Mouse (Mus musculus): ENCODE measurements around the gene Nek8. TPM values are rescaled to one million over a fixed set of nuclear protein-coding genes. Genes with fewer than 3 reads are reported as not detected.
A peak's percentile ranks its signal among the peaks of the same experiment; 100 is the strongest.

Nek8 gene
- 16.7 and 19.0 TPM in 2 replicates for polyA plus RNA-seq (2015; fragmentation: Nextera tagmentation; extraction: Ambion mirVana)

DNA sequence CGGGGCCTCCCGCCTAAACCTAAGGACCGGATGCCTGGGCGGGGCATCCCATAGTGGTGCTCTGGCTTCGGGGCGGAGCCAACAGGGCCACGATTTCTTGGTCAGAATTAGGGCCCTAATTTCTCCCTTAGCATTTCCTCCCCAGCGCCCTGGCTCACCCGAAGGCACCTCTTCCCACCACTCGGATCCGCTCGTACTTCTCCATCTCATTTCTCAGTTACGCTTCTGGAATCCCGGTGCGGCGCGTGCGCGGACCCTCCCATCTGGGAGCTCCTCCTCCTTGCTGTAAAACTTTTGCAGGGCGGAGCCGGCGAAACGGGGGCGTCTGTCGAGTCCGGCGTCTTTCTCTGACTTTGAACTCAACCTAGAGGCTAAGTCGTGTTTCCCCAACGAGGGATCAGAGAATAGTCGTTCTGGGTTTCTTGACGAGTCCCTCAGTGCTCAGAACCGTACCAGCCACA lies at the start of gene Nek8, which contains the start of gene Tlcd1:
Gene Nek8, minus strand, starts transcription at position 274 of the 461 bp plus-strand sequence.
Gene Tlcd1, plus strand, starts transcription at position 310 of the 461 bp plus-strand sequence.
- ATAC-seq (ENCODE audit: insufficient read depth, low FRiP score) = peak; percentile 67
- peak within 1 kb of the TSS; percentile 94 for H3K4me2 ChIP-seq (ENCODE audit: low read depth, low read length)
- peak within 1 kb of the TSS; percentile 99 for H3K27ac ChIP-seq (ENCODE audit: low read length)

DNA sequence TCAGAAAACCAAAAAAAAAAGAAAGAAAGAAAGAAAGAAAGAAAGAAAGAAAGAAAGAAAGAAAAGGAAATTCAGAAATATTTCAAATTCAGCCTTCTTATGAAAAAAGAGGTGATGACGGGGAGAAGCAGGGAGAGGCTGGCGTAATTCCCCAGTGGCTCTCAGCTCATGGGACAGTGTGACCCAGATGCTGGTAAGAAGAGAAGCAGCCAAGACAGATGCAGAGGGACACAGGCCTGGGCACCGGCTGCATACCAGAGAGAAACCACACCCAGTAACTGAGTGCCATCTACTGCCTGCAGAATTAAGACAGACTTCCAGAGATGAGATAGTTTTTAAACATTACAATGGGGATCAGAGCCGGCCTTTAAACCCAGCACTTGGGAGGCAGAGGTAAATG lies 47.1 kb upstream of the Nek8 start:
- Histone ChIP-seq H3K27ac (ENCODE audit: low read length) (no peak overlapping the region), H3K36me3 (ENCODE audit: control insufficient read depth, insufficient read depth, low read length) (peaks cover 57% of the 10 kb centered on the region), H3K4me2 (ENCODE audit: low read depth, low read length) (no peak overlapping the region), H3K27me3 (ENCODE audit: control insufficient read depth, insufficient read depth, low read length) (no peaks in the 10 kb centered on the region), H3K4me3 (replicated peaks; ENCODE audit: low read length) (no peak overlapping the region), H3K4me1 (ENCODE audit: control insufficient read depth, insufficient read depth, low read length) (no peaks in the 10 kb centered on the region), H3K9me3 (replicated peaks; ENCODE audit: control insufficient read depth, low read length) (no peaks in the 10 kb centered on the region), H3K9ac (ENCODE audit: low read length) (no peak overlapping the region)
- WGBS = 91% methylated on average over 4 of the region's 4 CpGs
- no peak for ATAC-seq (ENCODE audit: insufficient read depth, low FRiP score)

More for the DNA sequence above, at the start of gene Nek8, which contains the start of gene Tlcd1:
- H3K36me3 ChIP-seq (ENCODE audit: control insufficient read depth, insufficient read depth, low read length) = 0 out of 2 replicates have a peak, but pooled peaks cover 5% of the 10 kb centered on the region
- H3K4me1 ChIP-seq (ENCODE audit: control insufficient read depth, insufficient read depth, low read length) = peaks cover 45% of the 10 kb centered on the region
- peak within 1 kb of the TSS; percentile 88 for H3K9ac ChIP-seq (ENCODE audit: low read length)
- peak within 1 kb of the TSS; percentile 70 for H3K4me3 ChIP-seq (replicated peaks; ENCODE audit: low read length)
- H3K27me3 ChIP-seq (ENCODE audit: control insufficient read depth, insufficient read depth, low read length) = no peaks in the 10 kb centered on the region
- under 1% methylated on average over 32 of the region's 32 CpGs for WGBS
- no peaks in the 10 kb centered on the region for H3K9me3 ChIP-seq (replicated peaks; ENCODE audit: control insufficient read depth, low read length)

DNA sequence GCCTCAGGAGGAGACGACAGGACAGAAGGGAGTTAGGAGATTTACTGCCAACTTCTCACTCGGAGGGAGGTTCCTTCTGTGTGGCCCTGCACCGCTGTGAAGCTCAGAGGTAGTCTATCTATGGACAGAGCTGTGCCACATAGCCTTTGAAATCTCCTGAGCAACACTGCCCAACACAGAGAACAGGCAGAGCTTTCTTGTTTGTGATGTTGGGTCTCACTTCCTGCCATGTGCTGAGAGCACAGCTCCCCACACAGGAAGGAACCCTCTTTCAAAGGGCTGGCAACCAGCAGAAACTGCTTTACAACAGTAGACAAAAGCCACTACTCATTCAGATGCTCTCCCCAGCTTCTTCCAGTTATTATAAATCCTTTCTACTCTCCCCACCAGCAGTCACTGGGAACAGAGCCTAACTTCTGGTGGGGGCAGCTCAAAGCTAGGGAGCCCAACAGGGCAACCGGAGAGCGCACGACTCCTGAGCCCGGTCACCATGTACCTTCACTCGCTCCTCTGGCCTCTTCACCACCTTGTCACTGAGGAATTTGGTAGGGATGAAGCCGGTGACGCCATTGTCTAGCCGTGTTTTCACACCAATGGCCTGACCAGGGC lies 39.3 kb upstream of the Nek8 start:
- H3K36me3 ChIP-seq (ENCODE audit: control insufficient read depth, insufficient read depth, low read length) = peaks cover 22% of the 10 kb centered on the region
- no peak overlapping the region for H3K4me2 ChIP-seq (ENCODE audit: low read depth, low read length)
- no peak overlapping the region for H3K9ac ChIP-seq (ENCODE audit: low read length)
- H3K27me3 ChIP-seq (ENCODE audit: control insufficient read depth, insufficient read depth, low read length) = no peaks in the 10 kb centered on the region
- no peak overlapping the region for H3K4me3 ChIP-seq (replicated peaks; ENCODE audit: low read length)
- H3K27ac ChIP-seq (ENCODE audit: low read length) = no peak overlapping the region
- H3K4me1 ChIP-seq (ENCODE audit: control insufficient read depth, insufficient read depth, low read length) = no peaks in the 10 kb centered on the region
- WGBS = 88% methylated on average over 11 of the region's 11 CpGs
- no peaks in the 10 kb centered on the region for H3K9me3 ChIP-seq (replicated peaks; ENCODE audit: control insufficient read depth, low read length)
- no peak for ATAC-seq (ENCODE audit: insufficient read depth, low FRiP score)

DNA sequence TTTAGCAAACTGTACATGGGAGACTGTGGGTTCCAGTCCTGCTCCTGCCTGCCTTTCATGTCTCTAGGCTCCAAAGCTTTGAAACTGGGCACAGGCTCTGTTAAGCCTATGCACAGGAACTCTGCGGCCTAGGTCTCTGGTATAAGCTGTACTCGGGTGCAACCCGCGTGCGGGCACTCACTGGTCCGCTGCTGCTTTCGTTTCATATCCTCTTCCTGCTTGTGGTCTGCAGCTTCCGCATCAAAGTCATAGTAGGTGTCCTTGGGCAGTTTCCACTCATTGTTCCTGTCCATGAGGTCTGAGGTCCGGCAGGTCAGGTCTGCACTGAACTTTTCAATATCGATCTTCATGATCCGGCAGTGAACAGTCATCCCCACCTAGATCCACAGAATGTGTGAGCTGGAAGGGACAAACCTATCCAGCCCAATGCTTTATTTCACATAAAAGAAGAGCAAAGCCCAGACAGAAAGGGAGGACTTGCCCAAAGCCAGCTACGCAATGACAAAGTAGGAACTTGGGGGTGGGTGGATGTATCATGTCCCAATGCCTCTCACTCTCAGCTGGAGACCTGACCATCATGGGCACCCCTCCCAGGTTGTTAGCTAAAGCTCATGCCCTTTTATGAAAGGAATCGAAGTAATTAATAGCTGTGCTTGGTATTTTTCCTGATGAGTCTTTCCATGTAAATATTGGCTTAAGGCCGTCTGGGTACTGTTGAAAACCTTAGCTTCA lies 36.8 kb upstream of the Nek8 start:
- WGBS = 92% methylated on average over 14 of the region's 14 CpGs
- Histone ChIP-seq H3K4me2 (ENCODE audit: low read depth, low read length) (no peak overlapping the region), H3K27me3 (ENCODE audit: control insufficient read depth, insufficient read depth, low read length) (no peaks in the 10 kb centered on the region), H3K4me1 (ENCODE audit: control insufficient read depth, insufficient read depth, low read length) (no peaks in the 10 kb centered on the region), H3K27ac (ENCODE audit: low read length) (no peak overlapping the region), H3K4me3 (replicated peaks; ENCODE audit: low read length) (no peak overlapping the region), H3K9me3 (replicated peaks; ENCODE audit: control insufficient read depth, low read length) (no peaks in the 10 kb centered on the region), H3K36me3 (ENCODE audit: control insufficient read depth, insufficient read depth, low read length) (peaks cover 33% of the 10 kb centered on the region), H3K9ac (ENCODE audit: low read length) (no peak overlapping the region)
- no peak for ATAC-seq (ENCODE audit: insufficient read depth, low FRiP score)

DNA sequence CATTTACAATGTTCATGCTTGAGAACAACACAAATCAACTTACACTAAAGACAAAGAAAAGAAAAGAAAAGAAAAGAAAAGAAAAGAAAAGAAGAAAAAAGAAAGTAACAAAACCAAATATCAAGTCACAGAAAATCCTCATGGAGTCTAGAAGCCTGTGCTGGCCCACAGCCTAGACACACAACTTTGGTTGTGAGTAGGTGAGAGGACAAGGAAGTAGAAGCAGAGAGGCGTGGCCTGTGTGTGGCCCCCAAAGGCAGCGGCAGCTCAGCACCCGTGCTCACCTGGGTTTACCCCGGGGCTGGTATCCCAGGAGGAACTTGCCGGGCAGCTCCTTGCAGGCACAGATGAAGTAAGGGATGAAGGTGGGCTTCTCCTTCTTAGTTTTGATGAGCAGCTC lies 35.0 kb upstream of the Nek8 start:
- Histone ChIP-seq H3K27ac (ENCODE audit: low read length) (no peak overlapping the region), H3K9me3 (replicated peaks; ENCODE audit: control insufficient read depth, low read length) (no peaks in the 10 kb centered on the region)

DNA sequence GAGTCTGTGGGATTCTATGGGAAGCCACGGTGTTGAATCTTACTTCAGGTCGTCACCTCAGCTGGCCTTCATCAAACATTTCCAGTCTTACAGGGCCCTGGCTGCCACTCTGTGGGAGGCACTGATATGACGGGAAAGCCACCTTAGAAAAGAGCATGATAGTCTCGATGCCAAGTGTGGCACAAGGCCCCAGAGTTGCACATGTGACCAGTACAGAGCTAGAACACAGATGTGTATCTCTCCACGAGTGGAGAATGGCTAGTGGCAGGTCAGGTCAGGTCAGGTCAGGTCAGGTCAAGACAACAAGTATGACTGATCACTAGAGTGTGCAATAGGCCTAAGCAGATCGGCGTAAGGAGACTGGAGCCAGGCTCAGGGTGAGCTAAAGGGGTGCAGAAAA lies 34.1 kb upstream of the Nek8 start:
- ATAC-seq (ENCODE audit: insufficient read depth, low FRiP score) = no peak
- Histone ChIP-seq H3K27me3 (ENCODE audit: control insufficient read depth, insufficient read depth, low read length) (no peaks in the 10 kb centered on the region), H3K4me1 (ENCODE audit: control insufficient read depth, insufficient read depth, low read length) (no peaks in the 10 kb centered on the region), H3K27ac (ENCODE audit: low read length) (no peak overlapping the region), H3K36me3 (ENCODE audit: control insufficient read depth, insufficient read depth, low read length) (peaks cover 49% of the 10 kb centered on the region), H3K9me3 (replicated peaks; ENCODE audit: control insufficient read depth, low read length) (no peaks in the 10 kb centered on the region), H3K4me2 (ENCODE audit: low read depth, low read length) (no peak overlapping the region), H3K9ac (ENCODE audit: low read length) (no peak overlapping the region), H3K4me3 (replicated peaks; ENCODE audit: low read length) (no peak overlapping the region)
- 62% methylated on average over 7 of the region's 7 CpGs for WGBS

More for the DNA sequence above, 35.0 kb upstream of the Nek8 start:
- no peak for ATAC-seq (ENCODE audit: insufficient read depth, low FRiP score)
- peaks cover 45% of the 10 kb centered on the region for H3K36me3 ChIP-seq (ENCODE audit: control insufficient read depth, insufficient read depth, low read length)
- H3K4me1 ChIP-seq (ENCODE audit: control insufficient read depth, insufficient read depth, low read length) = no peaks in the 10 kb centered on the region
- 81% methylated on average over 5 of the region's 5 CpGs for WGBS
- H3K4me2 ChIP-seq (ENCODE audit: low read depth, low read length) = no peak overlapping the region
- H3K27me3 ChIP-seq (ENCODE audit: control insufficient read depth, insufficient read depth, low read length) = no peaks in the 10 kb centered on the region
- no peak overlapping the region for H3K4me3 ChIP-seq (replicated peaks; ENCODE audit: low read length)
- H3K9ac ChIP-seq (ENCODE audit: low read length) = no peak overlapping the region

DNA sequence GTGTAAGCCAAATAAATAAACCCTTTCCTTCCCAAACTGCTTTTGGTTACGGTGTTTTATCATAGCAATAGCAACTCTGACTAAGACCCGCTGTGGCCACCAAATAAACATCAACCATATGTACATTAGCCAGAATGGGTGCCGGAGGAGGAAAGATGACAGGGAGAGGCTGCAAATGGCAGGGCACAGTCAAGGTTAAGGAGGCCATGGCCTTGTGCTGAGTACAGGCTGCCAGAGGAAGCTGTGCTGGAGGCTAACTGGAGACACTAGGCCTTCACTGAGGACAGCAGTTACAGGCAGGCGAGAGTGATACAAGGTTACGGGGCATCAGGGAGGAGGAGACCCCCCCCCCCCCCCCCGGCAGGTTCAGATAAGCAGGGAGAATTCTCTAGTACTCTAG lies 33.4 kb upstream of the Nek8 start:
- H3K27me3 ChIP-seq (ENCODE audit: control insufficient read depth, insufficient read depth, low read length) = no peaks in the 10 kb centered on the region
- H3K4me2 ChIP-seq (ENCODE audit: low read depth, low read length) = no peak overlapping the region
- H3K9ac ChIP-seq (ENCODE audit: low read length) = no peak overlapping the region
- no peak overlapping the region for H3K27ac ChIP-seq (ENCODE audit: low read length)
- H3K4me3 ChIP-seq (replicated peaks; ENCODE audit: low read length) = no peak overlapping the region
- H3K36me3 ChIP-seq (ENCODE audit: control insufficient read depth, insufficient read depth, low read length) = peaks cover 49% of the 10 kb centered on the region
- WGBS = 90% methylated on average over 6 of the region's 6 CpGs
- no peak for ATAC-seq (ENCODE audit: insufficient read depth, low FRiP score)
- H3K9me3 ChIP-seq (replicated peaks; ENCODE audit: control insufficient read depth, low read length) = no peaks in the 10 kb centered on the region
- H3K4me1 ChIP-seq (ENCODE audit: control insufficient read depth, insufficient read depth, low read length) = no peaks in the 10 kb centered on the region

DNA sequence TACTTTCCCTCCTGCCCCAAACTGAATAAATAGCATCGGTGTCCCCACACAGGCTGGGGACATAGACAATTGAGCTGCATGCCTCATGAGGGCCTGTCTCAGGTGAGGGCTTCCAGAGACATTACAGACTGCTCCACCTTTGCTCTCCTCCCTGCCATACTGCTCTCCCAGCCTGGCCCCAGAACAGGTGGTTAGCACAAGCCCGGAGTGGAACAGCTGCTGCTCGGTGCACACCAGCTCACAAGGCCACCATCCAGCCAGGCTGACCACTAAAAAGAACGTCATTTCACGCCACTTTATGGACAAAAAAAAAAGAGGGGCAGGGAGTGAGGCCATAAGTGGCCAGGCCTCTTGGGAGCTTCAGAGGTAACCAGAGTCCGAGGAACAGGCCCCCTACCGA lies 30.7 kb upstream of the Nek8 start:
- 84% methylated on average over 7 of the region's 7 CpGs for WGBS
- H3K4me1 ChIP-seq (ENCODE audit: control insufficient read depth, insufficient read depth, low read length) = no peaks in the 10 kb centered on the region
- ATAC-seq (ENCODE audit: insufficient read depth, low FRiP score) = no peak

More for the DNA sequence above, 30.7 kb upstream of the Nek8 start:
- H3K4me3 ChIP-seq (replicated peaks; ENCODE audit: low read length) = no peak overlapping the region
- no peak overlapping the region for H3K27ac ChIP-seq (ENCODE audit: low read length)
- H3K9me3 ChIP-seq (replicated peaks; ENCODE audit: control insufficient read depth, low read length) = no peaks in the 10 kb centered on the region
- H3K36me3 ChIP-seq (ENCODE audit: control insufficient read depth, insufficient read depth, low read length) = peaks cover 45% of the 10 kb centered on the region
- H3K9ac ChIP-seq (ENCODE audit: low read length) = no peak overlapping the region
- H3K4me2 ChIP-seq (ENCODE audit: low read depth, low read length) = no peak overlapping the region
- no peaks in the 10 kb centered on the region for H3K27me3 ChIP-seq (ENCODE audit: control insufficient read depth, insufficient read depth, low read length)

Measured in stomach, embryonic 16.5 days (tissue).